Mouse (Mus musculus) 3134 (cell line): ENCODE results near the gene Serpina6.

Source experiments
- DNase-seq: peaks from one replicate; pipeline ENCODE4 v3.0.0-alpha.2; 2011; ENCODE audit warnings: low spot score; ENCODE audit not compliant: insufficient read length; ENCODE audit errors: extremely low read depth

Serpina6 gene

GRCm38 (mm10) chr12:103657991-103658390, 979 bp upstream of the Serpina6 start:
- DNase-seq = no peak

GRCm38 (mm10) chr12:103655123-103656044, 1.6 kb downstream of the Serpina6 start:
- DNase-seq = no peak

GRCm38 (mm10) chr12:103653836-103654235, 3.2 kb downstream of the Serpina6 start:
- DNase-seq = no peak

- no peak for DNase-seq
Observed at GRCm38 (mm10) chr12:103646314-103646713, 10.7 kb downstream of the Serpina6 start.

- DNase-seq = no peak
Observed at GRCm38 (mm10) chr12:103644601-103645000, 12.4 kb downstream of the Serpina6 start.

GRCm38 (mm10) chr12:103643818-103644217, 13.2 kb downstream of the Serpina6 start:
- DNase-seq = no peak

GRCm38 (mm10) chr12:103643336-103643735, 13.7 kb downstream of the Serpina6 start:
- no peak for DNase-seq

GRCm38 (mm10) chr12:103635846-103636245, 21.2 kb downstream of the Serpina6 start:
- DNase-seq = no peak

GRCm38 (mm10) chr12:103634430-103634829, 22.6 kb downstream of the Serpina6 start:
- DNase-seq = no peak

- DNase-seq = no peak
Observed at GRCm38 (mm10) chr12:103631203-103631612, 25.8 kb downstream of the Serpina6 start, which contains the start of gene Serpina10. TSS of gene Serpina10 (minus strand) at chr12:103631444.

- no peak for DNase-seq
Observed at GRCm38 (mm10) chr12:103616860-103617261, 40.2 kb downstream of the Serpina6 start.

- no peak for DNase-seq
Observed at GRCm38 (mm10) chr12:103615734-103616133, 41.3 kb downstream of the Serpina6 start.

- DNase-seq = no peak
Observed at GRCm38 (mm10) chr12:103615141-103615540, 41.9 kb downstream of the Serpina6 start.

GRCm38 (mm10) chr12:103601839-103602238, 55.2 kb downstream of the Serpina6 start:
- DNase-seq = no peak

- no peak for DNase-seq
Observed at GRCm38 (mm10) chr12:103600364-103600763, 56.6 kb downstream of the Serpina6 start.

GRCm38 (mm10) chr12:103598411-103598810, 58.6 kb downstream of the Serpina6 start:
- no peak for DNase-seq
